Mouse (Mus musculus) stomach, postnatal 0 days (tissue): ENCODE data around the gene Ahcyl1.

Experiments used
- CTCF ChIP-seq: IDR thresholded peaks from 2 replicates; pipeline ENCODE4 v1.5.1; 2016; ENCODE audit warnings: antibody characterized with exemption, low read depth, mild to moderate bottlenecking, moderate library complexity
- EP300 ChIP-seq: optimal IDR thresholded peaks from 2 replicates; pipeline ENCODE3; 2016; ENCODE audit warnings: antibody characterized with exemption

GRCm38 (mm10) chr3:107619911-107620310 is 76.4 kb downstream of the Ahcyl1 start:
- TF ChIP-seq CTCF (no peak), EP300 (no peak)
